Mouse (Mus musculus) lung, embryonic 15.5 days (tissue): Measurements from ENCODE around the gene Dpyd. TPM values are rescaled to one million over a fixed set of nuclear protein-coding genes. Genes with fewer than 3 reads are reported as not detected.

Experiments used
- ATAC-seq: fragments of 200-750 bp; cut with Nextera tagmentation; 2 replicates; pipeline ENCODE4 v1.8.0; 2017; ENCODE audit warnings: moderate number of reproducible peaks, borderline replicate concordance; ENCODE audit not compliant: low FRiP score, low TSS enrichment; ENCODE audit errors: extremely low read depth
- H3K27ac ChIP-seq: fragments of 300-500 bp; sonication (generic); 2 replicates; pipeline ENCODE4 v1.5.1; 2015; ENCODE audit warnings: moderate library complexity, mild to moderate bottlenecking, inconsistent platforms
- H3K27me3 ChIP-seq: fragments of 300-500 bp; sonication (generic); 2 replicates; pipeline ENCODE4 v1.6.1; 2015; ENCODE audit warnings: inconsistent platforms
- H3K36me3 ChIP-seq: fragments of 300-500 bp; sonication (generic); 2 replicates; pipeline ENCODE4 v1.6.1; 2015; ENCODE audit warnings: inconsistent platforms
- H3K4me1 ChIP-seq: fragments of 300-500 bp; sonication (generic); 2 replicates; pipeline ENCODE4 v1.6.1; 2015; ENCODE audit warnings: inconsistent platforms
- H3K4me2 ChIP-seq: fragments of 300-500 bp; sonication (generic); 2 replicates; pipeline ENCODE4 v1.6.1; 2015; ENCODE audit warnings: inconsistent platforms, mild to moderate bottlenecking, moderate library complexity
- H3K4me3 ChIP-seq: fragments of 300-500 bp; sonication (generic); 2 replicates; pipeline ENCODE4 v1.5.1; 2015; ENCODE audit warnings: mild to moderate bottlenecking, inconsistent platforms
- H3K9ac ChIP-seq: fragments of 300-500 bp; sonication (generic); 2 replicates; pipeline ENCODE4 v1.6.1; 2015; ENCODE audit warnings: inconsistent platforms
- H3K9me3 ChIP-seq: fragments of 300-500 bp; sonication (generic); 2 replicates; pipeline ENCODE4 v1.6.1; 2016; ENCODE audit warnings: inconsistent platforms
- WGBS: fragments of 180-500 bp; shearing (Covaris S2); methylation state at CpG from one replicate; pipeline ENCODE4 v1.1.7; 2015; 5-methylcytosine and 5-hydroxymethylcytosine counted together
- polyA plus RNA-seq: library from polyadenylated mRNA; unstranded; fragments of >200 nt; fragmentation: Nextera tagmentation; extraction: Ambion mirVana; gene quantifications from 2 replicates; pipeline ENCODE4 v1.2.1, GENCODE M21; 2015

The Dpyd gene
- polyA plus RNA-seq = 6.7 and 7.8 TPM in 2 replicates

DNA sequence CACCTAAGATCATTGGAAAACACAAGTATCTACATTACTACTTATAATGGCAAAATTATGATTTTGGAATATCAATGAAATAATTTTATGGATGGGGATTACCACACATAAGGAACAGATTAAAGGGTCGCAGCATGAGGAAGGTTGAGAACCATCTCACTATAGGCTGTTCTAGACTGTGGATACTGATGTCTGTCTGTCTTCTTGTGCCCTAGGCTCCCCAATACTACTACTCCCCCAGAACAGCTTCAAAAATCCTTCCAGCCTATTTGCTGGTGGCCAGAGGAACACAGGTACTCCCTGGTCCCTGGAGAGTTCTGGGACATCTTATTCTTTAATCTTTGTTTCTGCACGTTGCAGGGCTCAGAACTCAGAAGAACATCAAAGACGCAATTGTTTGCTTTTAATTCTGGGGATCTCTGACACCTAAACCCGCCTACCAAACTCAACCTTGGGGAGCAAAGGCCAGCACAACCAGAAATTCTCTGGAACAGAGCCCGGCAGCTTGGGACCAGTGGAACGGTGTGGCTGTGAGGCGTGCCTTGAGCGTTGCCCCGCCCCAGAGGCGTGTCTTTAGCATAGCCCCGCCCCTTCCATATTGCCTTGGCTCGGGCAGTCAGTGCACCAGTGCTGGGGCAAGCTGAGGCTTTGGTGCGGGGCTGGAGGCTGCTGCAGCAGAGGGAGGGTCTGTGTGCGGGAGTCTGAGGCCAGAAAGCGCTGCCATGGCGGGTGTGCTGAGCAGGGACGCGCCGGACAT is at the start of gene Dpyd:
TSS of gene Dpyd (plus strand) at position 576 of the 757 bp plus-strand sequence.
- H3K9ac ChIP-seq = peak within 1 kb of the TSS; percentile 58
- H3K4me1 ChIP-seq = 0 out of 2 replicates have a peak, but pooled peaks cover 4% of the 10 kb centered on the region
- H3K9me3 ChIP-seq = no peaks in the 10 kb centered on the region
- 4% methylated on average over 19 of the region's 19 CpGs for WGBS
- ATAC-seq = peak; percentile 100
- peak within 1 kb of the TSS; percentile 77 for H3K4me2 ChIP-seq
- peak within 1 kb of the TSS; percentile 71 for H3K4me3 ChIP-seq
- H3K36me3 ChIP-seq = no peaks in the 10 kb centered on the region
- H3K27ac ChIP-seq = peak within 1 kb of the TSS; percentile 2; the same call in 1 of the 2 replicates
- no peaks in the 10 kb centered on the region for H3K27me3 ChIP-seq

DNA sequence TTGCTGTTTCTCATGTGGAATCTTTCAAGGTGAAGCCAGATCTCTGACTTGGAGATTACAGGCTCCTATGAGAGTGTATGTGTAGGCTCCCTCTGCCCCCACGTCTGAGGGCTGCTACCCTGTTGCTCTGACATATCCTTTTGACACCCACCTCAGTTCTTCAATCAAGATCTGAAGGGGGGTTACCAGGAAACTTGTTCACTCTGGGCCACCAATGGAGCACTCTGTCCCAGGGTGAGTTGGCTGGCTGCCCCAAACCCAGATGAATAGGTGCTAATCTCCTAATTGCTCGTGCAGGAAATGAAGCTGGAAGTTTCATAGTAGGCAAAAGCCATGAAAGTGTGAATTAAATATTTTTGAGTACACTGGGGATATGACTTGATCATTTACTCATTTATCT is 24.3 kb upstream of the Dpyd start:
- Histone ChIP-seq H3K4me1 (no peaks in the 10 kb centered on the region), H3K27me3 (no peaks in the 10 kb centered on the region), H3K4me2 (no peak overlapping the region), H3K9ac (no peak overlapping the region), H3K4me3 (no peak overlapping the region), H3K36me3 (no peaks in the 10 kb centered on the region), H3K27ac (no peak overlapping the region), H3K9me3 (no peaks in the 10 kb centered on the region)
- 38% methylated on average over 2 of the region's 2 CpGs for WGBS
- ATAC-seq = no peak

DNA sequence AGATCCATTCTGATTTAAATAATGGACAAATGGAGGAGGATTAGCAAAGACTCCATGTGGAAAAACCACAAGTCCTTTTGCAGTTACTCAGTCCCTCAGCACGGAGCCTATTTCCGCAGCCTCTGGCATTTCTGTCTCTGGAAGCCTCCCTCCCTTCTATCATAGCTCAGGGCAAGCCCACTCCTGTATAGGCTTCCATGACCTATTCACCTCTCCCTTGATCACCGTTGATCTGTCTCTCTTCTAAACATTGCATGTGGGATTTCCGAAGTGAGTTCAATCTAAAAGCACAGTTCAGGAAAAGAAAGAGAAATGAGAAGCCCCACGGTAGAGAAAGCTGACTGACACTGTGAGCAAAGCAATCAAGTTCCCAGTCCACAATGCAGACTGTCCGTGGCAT is 20.2 kb upstream of the Dpyd start:
- Histone ChIP-seq H3K9ac (no peak overlapping the region), H3K4me1 (no peaks in the 10 kb centered on the region), H3K27ac (no peak overlapping the region), H3K27me3 (no peaks in the 10 kb centered on the region), H3K4me2 (no peak overlapping the region), H3K9me3 (no peaks in the 10 kb centered on the region), H3K4me3 (no peak overlapping the region), H3K36me3 (no peaks in the 10 kb centered on the region)
- 54% methylated on average over 6 of the region's 6 CpGs for WGBS
- no peak for ATAC-seq

DNA sequence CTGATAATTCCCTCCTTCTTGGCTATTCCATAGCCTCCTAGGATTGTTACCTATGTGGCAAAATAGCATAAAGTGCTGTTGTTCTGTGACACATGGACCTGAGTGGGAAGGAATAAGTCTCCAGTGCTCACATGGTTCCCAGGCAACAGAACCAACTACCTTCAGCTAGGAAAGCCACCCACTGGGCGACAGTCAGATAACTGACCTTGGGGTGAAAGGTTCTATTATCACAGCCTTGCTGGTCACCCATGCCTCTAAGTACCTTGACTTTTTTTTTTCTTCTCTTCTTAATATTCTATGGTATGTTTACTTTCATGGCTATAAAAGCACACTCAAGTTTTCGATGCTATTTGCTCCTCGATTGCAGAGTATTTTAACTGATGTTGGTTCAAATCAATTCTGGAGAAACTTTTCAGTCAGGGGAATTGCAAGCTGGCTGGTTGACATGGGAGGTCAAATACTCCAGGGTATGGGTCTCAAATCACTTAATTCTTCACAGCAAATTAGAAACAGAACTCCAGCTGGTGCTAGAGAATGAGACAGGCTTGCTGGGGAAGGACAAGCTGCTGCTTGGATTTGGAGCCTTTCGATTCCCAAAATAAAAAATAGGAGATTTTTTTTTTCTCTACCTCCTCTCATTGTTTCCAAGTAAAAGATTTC is 14.2 kb upstream of the Dpyd start:
- Histone ChIP-seq H3K4me1 (no peaks in the 10 kb centered on the region), H3K9me3 (no peaks in the 10 kb centered on the region), H3K27me3 (no peaks in the 10 kb centered on the region), H3K9ac (no peak overlapping the region), H3K4me2 (no peak overlapping the region), H3K36me3 (no peaks in the 10 kb centered on the region), H3K27ac (no peak overlapping the region), H3K4me3 (no peak overlapping the region)
- ATAC-seq = no peak
- 20% methylated on average over 4 of the region's 4 CpGs for WGBS

DNA sequence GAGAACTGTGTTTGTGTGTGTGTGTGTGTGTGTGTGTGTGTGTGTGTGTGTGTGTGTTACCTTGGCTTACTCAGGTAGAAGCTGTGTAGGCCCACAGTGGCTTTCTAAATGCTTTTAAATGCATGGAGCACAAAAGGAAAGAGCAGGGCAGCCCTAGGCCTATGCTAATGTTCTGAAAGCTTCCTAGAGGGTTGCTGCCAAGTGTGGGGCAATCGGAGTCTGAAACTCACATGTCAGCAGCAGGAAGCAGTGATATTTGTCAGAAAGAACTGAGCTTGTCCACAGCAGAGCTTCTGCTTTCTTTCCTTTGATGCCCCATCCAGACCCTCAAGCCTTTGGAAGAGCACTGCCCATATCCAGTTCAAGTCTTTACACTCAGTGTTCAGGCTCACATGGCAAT is 4.3 kb upstream of the Dpyd start:
- H3K27ac ChIP-seq = no peak overlapping the region
- H3K9me3 ChIP-seq = no peaks in the 10 kb centered on the region
- no peak overlapping the region for H3K4me3 ChIP-seq
- 46% methylated on average over 1 of the region's 1 CpGs for WGBS
- H3K4me1 ChIP-seq = 0 out of 2 replicates have a peak, but pooled peaks cover 4% of the 10 kb centered on the region
- ATAC-seq = no peak
- H3K4me2 ChIP-seq = no peak overlapping the region
- no peak overlapping the region for H3K9ac ChIP-seq
- no peaks in the 10 kb centered on the region for H3K27me3 ChIP-seq
- no peaks in the 10 kb centered on the region for H3K36me3 ChIP-seq

DNA sequence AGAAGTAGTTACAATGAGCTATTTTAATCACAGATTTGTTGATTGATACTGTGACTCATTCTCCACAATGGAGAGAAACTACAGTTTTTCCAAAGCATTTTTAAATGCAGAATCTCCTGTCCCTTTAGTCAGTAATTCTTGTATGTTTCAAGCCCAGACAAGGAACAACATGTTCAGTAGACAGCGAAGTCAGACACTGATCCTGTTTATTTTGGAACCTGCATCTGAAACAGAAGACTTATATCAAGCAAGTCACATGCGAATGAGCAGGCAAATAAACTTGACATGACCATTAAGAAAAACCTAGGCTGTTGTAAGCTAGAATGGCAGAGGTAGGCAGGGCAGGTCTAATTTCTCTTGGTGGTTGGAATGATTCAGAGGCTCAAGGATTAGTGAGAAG is 2.0 kb upstream of the Dpyd start:
- WGBS = 76% methylated on average over 2 of the region's 2 CpGs
- Histone ChIP-seq H3K4me3 (no peak overlapping the region), H3K27me3 (no peaks in the 10 kb centered on the region), H3K36me3 (no peaks in the 10 kb centered on the region), H3K27ac (no peak overlapping the region), H3K9me3 (no peaks in the 10 kb centered on the region), H3K4me1 (0 out of 2 replicates have a peak, but pooled peaks cover 4% of the 10 kb centered on the region), H3K4me2 (no peak overlapping the region), H3K9ac (no peak overlapping the region)
- ATAC-seq = no peak

DNA sequence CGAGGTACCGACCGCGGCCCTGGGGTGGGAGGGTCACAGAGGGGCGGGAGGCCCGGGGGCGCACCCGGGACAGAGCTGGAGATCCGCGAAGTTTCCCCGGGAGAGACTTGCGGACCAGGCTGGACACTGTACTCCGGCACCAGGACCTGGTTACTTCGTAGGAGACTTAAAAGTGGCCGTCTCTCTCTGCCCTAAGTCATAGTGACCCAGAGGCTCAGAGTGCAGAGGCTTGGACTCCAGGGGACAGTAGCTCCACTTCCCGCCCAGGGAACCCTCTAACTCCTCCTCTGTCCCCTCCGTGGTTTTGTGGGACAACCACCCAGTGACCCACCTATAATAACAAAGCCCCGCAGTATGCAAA is 362 bp downstream of the Dpyd start:
- no peaks in the 10 kb centered on the region for H3K9me3 ChIP-seq
- peak overlapping the region; percentile 77 for H3K4me2 ChIP-seq
- WGBS = 1% methylated on average over 18 of the region's 18 CpGs
- peak overlapping the region; percentile 71 for H3K4me3 ChIP-seq
- peak overlapping the region; percentile 2; the same call in 1 of the 2 replicates for H3K27ac ChIP-seq
- H3K27me3 ChIP-seq = no peaks in the 10 kb centered on the region
- ATAC-seq = peak; percentile 84
- H3K36me3 ChIP-seq = no peaks in the 10 kb centered on the region
- H3K9ac ChIP-seq = peak overlapping the region; percentile 58
- H3K4me1 ChIP-seq = 0 out of 2 replicates have a peak, but pooled peaks cover 4% of the 10 kb centered on the region

DNA sequence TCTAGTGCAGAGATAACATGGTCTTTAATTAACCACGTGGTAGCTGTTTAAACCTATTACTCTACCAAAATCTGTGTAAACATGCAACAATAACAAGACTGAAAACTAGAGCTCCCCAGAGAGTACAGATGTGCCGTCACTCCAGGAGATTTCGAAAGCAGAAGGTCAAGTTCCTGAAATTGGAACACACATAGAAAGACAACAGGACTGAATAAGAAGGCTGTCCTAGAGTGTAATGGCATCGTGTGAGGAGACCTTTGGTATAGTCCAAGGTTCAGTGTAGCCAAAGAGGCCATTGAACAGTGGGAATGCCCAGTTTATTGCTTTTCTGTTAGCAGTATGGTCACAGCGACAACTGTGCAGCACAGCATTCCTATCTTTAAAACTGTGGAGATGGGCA is 4.8 kb downstream of the Dpyd start:
- Histone ChIP-seq H3K4me2 (no peak overlapping the region), H3K36me3 (no peaks in the 10 kb centered on the region), H3K27me3 (no peaks in the 10 kb centered on the region), H3K4me1 (0 out of 2 replicates have a peak, but pooled peaks cover 1% of the 10 kb centered on the region), H3K4me3 (no peak overlapping the region), H3K9ac (no peak overlapping the region), H3K9me3 (no peaks in the 10 kb centered on the region), H3K27ac (no peak overlapping the region)
- WGBS = 76% methylated on average over 5 of the region's 5 CpGs
- ATAC-seq = no peak

DNA sequence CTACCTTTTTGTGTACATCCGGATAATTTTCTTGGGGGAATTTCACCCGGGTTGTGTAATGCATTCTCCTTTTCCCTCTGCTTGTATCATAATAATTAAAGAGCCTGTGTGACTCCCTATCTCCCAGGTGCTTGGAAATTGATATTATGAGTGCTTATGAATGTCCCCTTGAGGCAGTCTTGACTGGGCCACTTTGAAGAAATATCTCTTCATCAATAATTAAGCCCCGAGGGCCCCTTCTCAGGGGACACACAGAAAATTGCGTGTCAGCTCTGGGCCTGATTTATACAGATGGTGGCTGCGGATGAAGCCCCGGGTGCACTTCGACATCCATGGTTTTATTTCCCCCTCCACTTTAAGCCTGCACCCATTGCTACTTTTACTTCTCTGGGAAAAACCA is 8.3 kb downstream of the Dpyd start:
- Histone ChIP-seq H3K9ac (no peak overlapping the region), H3K9me3 (no peaks in the 10 kb centered on the region), H3K27ac (no peak overlapping the region), H3K4me3 (no peak overlapping the region), H3K36me3 (no peaks in the 10 kb centered on the region), H3K4me2 (no peak overlapping the region), H3K4me1 (no peaks in the 10 kb centered on the region), H3K27me3 (no peaks in the 10 kb centered on the region)
- 88% methylated on average over 7 of the region's 7 CpGs for WGBS
- ATAC-seq = no peak

DNA sequence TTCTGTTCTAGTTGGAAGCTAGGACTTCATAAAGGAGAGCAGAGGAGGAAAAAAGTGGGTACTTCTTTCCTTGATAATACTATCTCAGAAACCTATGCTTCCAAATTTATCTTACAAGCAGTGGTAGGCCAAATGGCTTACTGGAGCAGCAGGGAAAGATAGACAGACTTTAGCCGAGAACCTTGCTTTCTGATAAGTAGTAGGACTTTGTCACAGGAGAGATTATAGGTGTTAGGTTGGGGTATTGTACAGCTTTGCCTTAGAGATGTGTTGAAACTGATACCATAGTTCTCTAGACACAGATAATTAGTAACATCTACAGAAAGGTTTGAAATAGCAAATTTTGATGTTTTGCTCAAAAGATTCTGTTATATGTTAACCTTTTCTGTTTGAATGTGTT is 28.6 kb downstream of the Dpyd start:
- WGBS = 71% methylated on average over 1 of the region's 1 CpGs
- Histone ChIP-seq H3K36me3 (no peaks in the 10 kb centered on the region), H3K4me3 (no peak overlapping the region), H3K9me3 (no peaks in the 10 kb centered on the region), H3K9ac (no peak overlapping the region), H3K4me2 (no peak overlapping the region), H3K27ac (no peak overlapping the region), H3K4me1 (no peaks in the 10 kb centered on the region), H3K27me3 (no peaks in the 10 kb centered on the region)
- ATAC-seq = no peak

DNA sequence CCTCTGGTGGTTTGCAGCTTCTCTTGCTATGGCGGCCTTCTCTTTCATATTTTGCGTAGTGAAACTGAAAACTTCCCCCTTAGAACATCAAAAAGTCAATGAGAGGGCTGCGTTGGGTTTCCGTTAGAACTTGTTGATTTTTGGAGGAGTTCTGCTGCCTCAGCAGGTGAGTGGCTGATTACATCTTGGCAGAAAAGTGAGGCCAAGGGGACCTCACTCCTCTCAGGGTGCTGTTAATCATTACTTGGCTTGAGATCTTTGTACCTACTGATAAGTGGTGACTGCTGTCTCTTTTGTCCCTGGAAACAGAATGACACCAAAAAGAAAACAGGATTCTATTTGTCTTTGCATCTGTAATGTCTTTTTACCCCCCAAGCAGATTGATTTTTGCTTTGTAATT is 32.9 kb downstream of the Dpyd start:
- no peak overlapping the region for H3K4me2 ChIP-seq
- 46% methylated on average over 4 of the region's 4 CpGs for WGBS
- H3K4me3 ChIP-seq = no peak overlapping the region
- no peak overlapping the region for H3K9ac ChIP-seq
- no peak overlapping the region for H3K27ac ChIP-seq
- no peak for ATAC-seq
- no peaks in the 10 kb centered on the region for H3K27me3 ChIP-seq
- no peaks in the 10 kb centered on the region for H3K9me3 ChIP-seq
- no peaks in the 10 kb centered on the region for H3K4me1 ChIP-seq
- H3K36me3 ChIP-seq = no peaks in the 10 kb centered on the region

DNA sequence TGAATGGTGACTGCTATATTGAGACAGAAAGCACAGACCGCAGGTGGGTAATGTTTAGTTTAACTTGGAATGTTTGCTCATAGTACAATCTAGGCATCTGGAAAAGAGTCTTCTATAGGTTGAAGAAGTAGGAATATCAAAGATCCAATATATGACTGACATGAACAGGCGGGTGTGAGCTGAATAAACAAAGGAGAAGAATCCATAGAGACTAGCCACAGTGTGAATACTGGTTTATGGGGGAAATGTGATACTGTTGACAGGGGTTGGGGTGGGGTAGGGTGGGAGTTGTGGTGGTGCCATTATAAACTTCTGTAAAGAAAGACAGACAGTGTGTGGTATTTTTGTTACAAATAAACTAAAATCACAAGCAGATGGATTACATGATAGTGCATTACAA is 33.8 kb downstream of the Dpyd start:
- no peak overlapping the region for H3K4me2 ChIP-seq
- no peaks in the 10 kb centered on the region for H3K27me3 ChIP-seq
- no peaks in the 10 kb centered on the region for H3K9me3 ChIP-seq
- no peak overlapping the region for H3K4me3 ChIP-seq
- no peak overlapping the region for H3K27ac ChIP-seq
- no peaks in the 10 kb centered on the region for H3K36me3 ChIP-seq
- no peaks in the 10 kb centered on the region for H3K4me1 ChIP-seq
- ATAC-seq = no peak
- H3K9ac ChIP-seq = no peak overlapping the region
- WGBS = 53% methylated on average over 2 of the region's 2 CpGs
